Mouse (Mus musculus): ENCODE measurements around the gene Taf10.

Gene Taf10

DNA sequence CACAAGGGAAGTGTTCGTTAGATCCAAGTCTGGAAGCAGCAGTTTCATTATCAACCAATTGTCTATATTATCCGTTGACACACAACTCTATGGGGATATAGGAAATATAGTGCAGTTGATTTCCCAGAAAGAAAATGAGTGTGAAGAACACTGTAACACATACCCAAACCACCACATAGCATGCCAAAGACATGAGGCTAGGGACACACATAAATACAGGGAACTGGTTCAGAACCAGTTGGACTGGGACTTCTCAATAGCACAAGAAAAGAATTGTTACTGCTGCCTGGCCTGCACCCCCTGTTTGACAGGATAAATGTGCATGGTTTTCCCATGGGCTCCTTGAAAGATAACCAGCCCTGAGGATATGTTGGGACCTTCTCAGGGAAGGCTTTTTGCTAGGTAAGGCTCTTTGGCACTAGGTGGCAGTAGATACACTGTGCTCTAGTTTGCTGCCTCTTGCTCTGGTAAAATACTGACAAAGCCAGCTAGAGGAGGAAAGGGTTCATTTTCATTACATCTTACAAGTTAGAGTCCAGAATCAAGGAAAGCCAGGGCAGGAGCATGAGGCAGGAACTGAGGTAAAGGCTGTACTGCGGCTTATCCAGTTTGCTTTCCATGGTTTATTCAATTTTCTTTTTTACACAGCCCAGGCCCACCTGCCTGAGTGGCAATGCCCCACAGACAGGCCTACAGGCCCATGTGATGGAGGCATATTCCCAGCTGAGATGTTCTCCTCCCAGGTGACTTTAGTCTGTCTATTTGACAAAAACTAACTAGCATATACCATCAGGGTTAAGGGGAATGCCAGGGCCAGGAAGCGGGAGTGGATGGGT is 17.8 kb downstream of the Taf10 start:
- peak; percentile 63 for DNase-seq (ENCODE audit: low read depth, low spot score)

DNA sequence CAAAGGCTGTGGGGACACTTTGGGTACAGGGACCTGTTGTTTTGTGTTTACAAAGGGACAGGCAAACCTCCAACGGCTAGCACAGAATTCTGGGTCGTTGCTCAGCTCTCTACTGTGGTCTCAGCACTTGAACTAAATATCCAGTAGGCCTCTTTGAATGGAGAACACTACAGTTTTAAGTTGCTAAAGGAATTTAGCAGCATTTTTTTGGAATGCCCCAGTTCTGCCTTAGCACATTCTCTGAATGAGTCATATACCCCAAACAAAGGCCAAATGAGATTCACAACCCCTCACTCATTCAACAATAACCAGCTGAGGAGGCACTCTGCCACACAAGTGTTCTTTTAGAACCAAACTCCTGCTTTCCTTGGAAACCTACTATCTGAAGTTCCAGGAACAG is 22.2 kb downstream of the Taf10 start:
- no peak for DNase-seq (ENCODE audit: low read depth, low spot score)

- peak; percentile 19 for DNase-seq (ENCODE audit: low read depth, low spot score)
Measured at GRCm38 (mm10) chr7:105715366-105715765, 28.8 kb downstream of the Taf10 start.

- no peak for DNase-seq (ENCODE audit: low read depth, low spot score)
Measured at GRCm38 (mm10) chr7:105708733-105709132, 35.4 kb downstream of the Taf10 start.

GRCm38 (mm10) chr7:105703816-105704215 is 40.3 kb downstream of the Taf10 start:
- DNase-seq (ENCODE audit: low read depth, low spot score) = no peak

DNA sequence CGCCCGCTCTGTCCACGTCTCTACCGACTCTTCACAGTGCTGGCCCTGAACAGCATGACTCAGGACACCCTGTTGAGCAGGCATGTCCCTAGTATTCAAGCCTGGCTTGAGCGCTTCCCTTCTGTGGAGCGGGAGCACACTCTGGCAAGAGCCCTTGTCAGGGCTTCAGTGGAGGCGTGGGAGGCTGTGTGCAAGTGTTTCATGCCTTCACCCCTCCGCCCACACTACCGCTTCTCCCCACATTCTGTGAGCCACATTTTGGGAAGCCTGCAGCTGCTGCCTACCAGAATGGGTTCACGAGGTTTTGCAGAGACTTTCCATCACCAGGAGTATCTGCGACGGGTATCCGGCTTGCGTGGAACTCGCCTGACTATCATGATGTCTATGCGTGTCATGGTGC is 41.0 kb downstream of the Taf10 start:
- no peak for DNase-seq (ENCODE audit: low read depth, low spot score)

GRCm38 (mm10) chr7:105690875-105691274 is 53.3 kb downstream of the Taf10 start:
- peak; percentile 38 for DNase-seq (ENCODE audit: low read depth, low spot score)
